Mouse (Mus musculus) bone marrow macrophage, adult 2 months (primary cell): ENCODE data around the gene Dnm3. TPM values are rescaled to one million over a fixed set of nuclear protein-coding genes. Genes with fewer than 3 reads are reported as not detected.

Source experiments
- H3K27ac ChIP-seq: 2 replicates; pipeline ENCODE4 v1.5.1; 2012; ENCODE audit warnings: low read depth, low read length; ENCODE audit not compliant: insufficient read depth
- H3K4me1 ChIP-seq: 2 replicates; pipeline ENCODE4 v1.6.1; 2012; ENCODE audit warnings: low read length; ENCODE audit not compliant: control insufficient read depth, insufficient read depth
- H3K4me3 ChIP-seq: 2 replicates; pipeline ENCODE4 v1.5.1; 2012; ENCODE audit warnings: mild to moderate bottlenecking, low read length, moderate library complexity; ENCODE audit not compliant: insufficient read depth
- CTCF ChIP-seq: IDR thresholded peaks from 2 replicates; pipeline ENCODE4 v1.5.1; 2012; ENCODE audit warnings: low read depth, mild to moderate bottlenecking, low read length, moderate library complexity
- POLR2A ChIP-seq: IDR thresholded peaks from 2 replicates; pipeline ENCODE4 v1.6.1; 2012; ENCODE audit warnings: mild to moderate bottlenecking, low read depth, low read length, borderline replicate concordance
- polyA plus RNA-seq: library from polyadenylated mRNA; stranded (reverse); fragments of >200 nt; gene quantifications from 2 replicates; pipeline ENCODE4 v1.2.4, GENCODE M21; 2012; ENCODE audit not compliant: missing spikeins, insufficient read depth, insufficient read length

Gene Dnm3
- polyA plus RNA-seq, 1 experiment: 0.29 TPM

- TF ChIP-seq CTCF: no peak
- no peak for TF ChIP-seq POLR2A
- peaks cover 12% of the 10 kb centered on the region for H3K4me1 ChIP-seq
- no peak overlapping the region for H3K4me3 ChIP-seq
- H3K27ac ChIP-seq: no peak overlapping the region
Measured at GRCm38 (mm10) chr1:162135451-162136213, 342.2 kb downstream of the Dnm3 start.

DNA sequence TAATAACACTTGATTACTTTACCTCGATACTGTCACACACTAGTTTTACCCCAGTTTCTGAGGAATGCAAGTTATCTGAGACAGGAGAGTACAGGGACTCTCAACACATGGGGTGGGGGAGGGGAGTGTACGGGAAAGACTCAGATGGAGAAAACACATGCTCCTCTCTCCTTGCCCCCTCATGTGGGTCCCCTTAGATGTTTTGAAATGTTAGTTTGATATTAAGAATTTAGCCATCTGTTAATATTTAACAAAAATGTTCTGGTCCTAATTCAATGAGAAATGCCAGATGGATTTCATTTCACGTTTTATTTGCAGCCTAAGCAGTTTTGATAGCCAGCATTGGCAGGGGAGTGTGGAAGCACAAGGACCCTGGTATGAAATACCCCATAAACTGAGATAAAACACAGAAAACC lies 343.2 kb downstream of the Dnm3 start:
- H3K4me1 ChIP-seq: peaks cover 12% of the 10 kb centered on the region
- TF ChIP-seq CTCF: no peak
- TF ChIP-seq POLR2A: no peak
- no peak overlapping the region for H3K4me3 ChIP-seq
- no peak overlapping the region for H3K27ac ChIP-seq

DNA sequence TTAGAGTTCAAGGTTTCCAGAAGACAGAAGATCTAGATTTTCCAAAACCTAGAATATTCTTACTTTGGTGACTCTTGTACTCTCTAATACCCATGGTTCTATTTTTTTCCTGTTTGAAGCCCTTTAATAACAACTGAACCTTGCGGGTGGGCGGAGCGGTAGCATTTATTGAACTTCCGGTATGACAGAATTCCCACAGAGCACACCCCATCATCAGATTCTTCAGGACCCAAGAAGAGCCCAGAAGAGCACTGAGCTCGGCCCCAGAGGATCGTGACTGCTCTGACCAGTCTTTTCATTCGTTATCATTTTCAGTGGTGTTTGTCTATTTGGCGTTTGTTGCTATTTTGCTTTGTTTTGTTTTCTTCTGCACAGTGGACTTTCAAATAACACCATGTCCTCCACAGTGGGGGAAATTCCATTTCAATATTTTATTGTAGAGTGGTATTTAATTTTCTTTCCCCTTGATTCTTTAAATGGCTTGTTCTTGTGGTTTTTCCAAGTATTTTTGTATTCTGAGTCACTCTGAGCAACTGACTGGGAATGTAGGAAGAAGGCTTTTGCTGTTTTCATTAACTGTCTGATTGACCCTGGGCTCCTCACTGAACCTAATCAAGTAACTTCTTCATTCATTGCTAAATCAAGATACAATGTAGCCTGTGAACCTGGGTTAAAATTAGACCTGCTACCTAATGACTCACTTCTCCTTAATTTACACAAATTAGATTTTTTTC lies 344.8 kb downstream of the Dnm3 start:
- peaks cover 17% of the 10 kb centered on the region for H3K4me1 ChIP-seq
- H3K4me3 ChIP-seq: no peak overlapping the region
- TF ChIP-seq POLR2A (no peak), CTCF (no peak)
- H3K27ac ChIP-seq: no peak overlapping the region

DNA sequence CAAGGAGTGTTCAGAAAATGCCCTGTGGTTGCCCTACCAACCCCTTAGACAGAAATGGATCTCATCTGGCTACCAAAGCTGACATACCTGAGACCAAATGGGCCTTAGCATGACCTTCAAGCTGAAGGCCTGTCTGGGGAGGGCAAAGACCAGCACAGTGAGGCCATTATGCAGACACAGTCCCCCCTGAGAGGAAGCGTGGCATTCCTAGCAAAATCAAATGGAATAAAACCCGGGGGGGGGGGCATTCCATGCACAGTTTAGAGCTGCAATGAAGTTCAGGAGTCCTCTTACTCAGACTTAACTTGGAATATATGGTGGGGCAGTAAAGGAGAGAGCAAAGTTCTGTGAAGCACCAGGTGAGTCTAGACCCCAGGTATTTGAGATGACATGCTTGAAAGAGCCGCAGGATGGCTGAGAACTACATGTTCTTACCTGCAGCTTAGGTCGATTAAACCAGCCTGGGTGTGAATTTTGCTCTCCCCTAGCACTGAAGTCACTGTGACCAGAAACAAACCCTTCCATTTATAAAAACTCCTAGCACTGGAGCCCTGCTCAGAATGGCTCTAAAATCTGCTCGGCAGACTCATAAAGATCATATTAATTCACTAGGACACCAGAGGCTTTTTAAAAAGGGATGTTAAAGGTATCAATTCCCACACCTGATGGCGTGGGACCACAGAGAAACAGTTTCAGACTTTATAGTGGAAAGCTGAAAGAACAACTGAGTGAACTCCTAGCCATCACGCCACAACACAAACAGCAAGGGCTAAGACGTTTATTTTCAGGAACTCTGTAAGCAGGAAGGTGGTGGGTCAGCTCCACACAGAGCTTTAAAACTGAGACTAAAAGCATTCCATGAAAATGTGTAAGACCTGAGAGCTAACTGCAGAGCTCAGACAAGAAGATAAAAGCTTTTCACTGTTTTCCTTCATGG lies 350.7 kb downstream of the Dnm3 start:
- Histone ChIP-seq H3K27ac (no peak overlapping the region), H3K4me1 (peaks cover 20% of the 10 kb centered on the region), H3K4me3 (no peak overlapping the region)
- TF ChIP-seq CTCF (no peak), POLR2A (no peak)

DNA sequence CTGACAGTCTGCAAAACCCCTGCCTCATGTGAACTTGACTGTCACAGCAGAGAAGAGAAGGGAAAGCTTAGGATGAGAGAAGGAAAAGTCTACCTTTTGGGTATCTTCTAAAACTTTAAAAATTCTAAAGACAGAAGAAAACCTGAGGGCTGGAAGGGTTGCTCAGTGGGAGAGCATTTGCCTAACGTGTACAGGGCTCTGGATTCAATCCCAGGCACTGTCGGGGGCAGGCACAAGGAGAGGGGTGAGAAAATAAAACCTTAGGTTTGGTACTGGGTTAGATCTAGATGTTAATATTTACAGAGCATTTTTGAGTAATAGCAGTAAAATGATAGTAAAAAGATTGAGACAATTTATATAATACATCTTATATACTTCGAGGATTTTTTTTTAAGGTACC lies 353.4 kb downstream of the Dnm3 start:
- H3K27ac ChIP-seq: no peak overlapping the region
- no peak for TF ChIP-seq CTCF
- TF ChIP-seq POLR2A: no peak
- peaks cover 20% of the 10 kb centered on the region for H3K4me1 ChIP-seq
- no peak overlapping the region for H3K4me3 ChIP-seq

DNA sequence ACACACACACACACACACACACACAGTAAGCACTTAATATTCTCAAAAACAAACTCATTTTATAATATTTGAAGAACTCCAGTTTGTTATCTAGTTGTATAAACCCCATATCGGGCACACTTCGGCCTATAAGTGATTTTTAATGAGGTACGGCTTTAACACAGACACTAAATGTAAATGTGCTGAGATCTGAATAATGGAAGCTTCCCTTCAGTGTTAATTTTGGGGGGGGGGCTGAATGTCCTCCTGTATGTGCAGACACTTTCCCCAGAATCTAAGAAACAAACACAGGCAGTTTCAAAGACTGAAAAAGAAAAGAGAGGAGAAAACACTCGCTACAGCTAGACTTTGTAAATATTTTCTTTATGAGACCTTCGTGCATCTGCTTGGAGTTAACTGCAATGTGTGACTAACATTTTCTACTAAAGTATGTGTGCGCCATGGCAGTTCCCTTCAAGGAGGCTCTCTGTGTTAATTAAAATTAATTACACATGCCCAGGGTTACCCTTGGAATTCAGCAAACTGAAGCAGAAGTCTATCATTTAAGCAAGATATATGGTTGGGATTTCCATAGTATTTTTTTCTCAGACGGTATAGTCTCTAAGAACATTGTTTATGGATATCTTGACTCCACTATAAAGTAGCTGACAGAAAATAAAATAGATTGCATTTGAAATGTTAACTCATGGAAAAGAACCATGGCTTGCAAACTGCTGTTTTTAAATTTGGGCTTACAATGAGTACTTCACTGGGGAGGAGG lies 356.2 kb downstream of the Dnm3 start:
- Histone ChIP-seq H3K4me3 (no peak overlapping the region), H3K4me1 (peaks cover 6% of the 10 kb centered on the region), H3K27ac (no peak overlapping the region)
- no peak for TF ChIP-seq CTCF
- no peak for TF ChIP-seq POLR2A

DNA sequence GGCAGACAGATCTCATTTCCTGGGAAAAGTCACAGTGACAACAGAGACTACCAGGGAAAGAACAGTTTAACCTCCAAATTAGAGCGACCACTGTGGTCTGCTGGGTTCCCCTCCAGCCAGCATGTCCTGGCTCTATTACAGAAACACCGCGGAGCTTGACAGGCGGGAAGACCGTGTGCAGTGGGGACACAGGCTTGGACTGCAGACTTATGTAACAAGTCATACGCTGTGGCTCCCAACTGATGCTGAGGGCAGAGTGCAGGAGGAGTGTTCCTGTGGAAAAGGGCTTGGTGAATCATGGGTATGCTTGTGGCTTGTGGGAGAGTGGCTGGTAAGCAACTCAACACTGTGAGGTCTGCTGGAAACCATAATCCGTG lies 368.4 kb downstream of the Dnm3 start:
- Histone ChIP-seq H3K4me3 (no peak overlapping the region), H3K4me1 (no peaks in the 10 kb centered on the region), H3K27ac (no peak overlapping the region)
- TF ChIP-seq POLR2A (no peak), CTCF (no peak)

- no peak for TF ChIP-seq CTCF
- no peak for TF ChIP-seq POLR2A
- no peak overlapping the region for H3K4me3 ChIP-seq
- no peak overlapping the region for H3K27ac ChIP-seq
- H3K4me1 ChIP-seq: no peaks in the 10 kb centered on the region
Measured at GRCm38 (mm10) chr1:162108726-162109436, 369.0 kb downstream of the Dnm3 start.

DNA sequence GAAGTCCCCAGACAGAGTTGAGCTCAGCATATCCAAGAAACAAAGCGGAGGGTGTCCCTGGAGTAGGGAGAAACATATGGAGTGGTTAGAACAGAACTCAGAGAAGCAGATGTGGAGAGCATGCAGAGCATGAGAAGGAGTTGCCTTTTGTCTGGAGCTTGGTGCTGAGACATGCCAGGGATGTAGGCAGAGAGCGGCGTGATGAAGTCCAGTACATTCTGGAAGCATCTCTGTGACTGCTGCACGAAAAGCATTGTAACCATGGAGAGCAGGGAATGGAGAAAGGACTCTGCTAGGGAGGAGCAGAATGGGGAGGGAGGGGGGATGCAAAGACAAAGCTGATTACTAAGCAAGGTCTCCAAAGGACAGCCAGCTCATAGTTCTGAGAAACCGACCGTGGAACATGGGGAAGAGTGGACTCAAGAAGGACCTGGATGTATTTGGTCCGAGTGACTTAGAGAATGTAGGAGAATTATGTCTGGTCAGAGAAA lies 369.6 kb downstream of the Dnm3 start:
- Histone ChIP-seq H3K4me3 (no peak overlapping the region), H3K4me1 (no peaks in the 10 kb centered on the region), H3K27ac (no peak overlapping the region)
- TF ChIP-seq POLR2A: no peak
- TF ChIP-seq CTCF: no peak
